Mouse (Mus musculus): ENCODE data around the gene Cd247. TPM values are rescaled to one million over a fixed set of nuclear protein-coding genes. Genes with fewer than 3 reads are reported as not detected.

Cd247 gene
- total RNA-seq, 2 experiments from 2014 or later: 0.68 TPM; not detected in 1

DNA sequence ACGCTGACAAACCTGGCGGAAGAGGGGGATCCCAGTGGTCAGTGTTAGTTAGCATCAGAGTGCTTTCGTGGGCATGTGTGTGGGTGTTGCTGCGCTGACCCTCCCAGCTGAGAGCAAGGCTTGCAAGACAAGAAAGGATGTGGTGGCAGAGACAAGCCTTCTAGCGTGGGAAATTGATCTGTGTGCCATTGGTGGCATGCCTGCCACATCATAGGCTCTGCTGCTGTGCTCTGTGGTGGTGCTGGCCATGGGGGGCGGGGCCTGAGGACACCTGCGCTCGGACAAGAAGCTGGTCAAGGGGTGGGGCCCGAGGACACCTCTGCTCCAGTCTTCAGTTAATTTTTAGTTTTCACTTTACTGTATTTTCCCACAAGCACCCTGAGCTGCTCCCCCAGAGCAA is 27.9 kb downstream of the Cd247 start:
- no peak for ATAC-seq (replicated peaks; ENCODE audit: low FRiP score, poor library complexity, severe bottlenecking)

DNA sequence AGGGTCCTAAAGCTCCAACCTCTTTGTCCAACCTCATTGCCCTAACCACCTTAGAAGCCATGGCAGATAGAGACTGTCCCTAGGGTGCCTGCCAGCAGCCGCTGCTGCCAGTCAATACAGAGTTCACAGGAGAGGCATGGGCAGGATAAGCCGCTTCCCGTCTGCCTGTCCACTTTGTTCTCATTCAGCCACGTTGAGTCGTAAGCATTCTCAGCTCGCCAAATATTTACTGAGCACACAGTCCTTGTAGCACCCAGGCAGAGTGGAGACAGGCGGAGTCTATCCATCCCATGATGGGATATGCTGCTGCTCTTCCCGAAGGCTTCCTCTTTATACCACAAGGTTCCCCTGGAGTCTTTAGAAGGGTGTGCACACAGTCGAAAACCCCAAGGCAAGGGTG is 28.8 kb downstream of the Cd247 start:
- ATAC-seq (replicated peaks; ENCODE audit: low FRiP score, poor library complexity, severe bottlenecking): 0 out of 2 replicates have a peak, but pooled peaks have one; percentile 9

GRCm38 (mm10) chr1:165818145-165818860 is 29.8 kb downstream of the Cd247 start:
- ATAC-seq (replicated peaks; ENCODE audit: low FRiP score, poor library complexity, severe bottlenecking): peak; percentile 94

DNA sequence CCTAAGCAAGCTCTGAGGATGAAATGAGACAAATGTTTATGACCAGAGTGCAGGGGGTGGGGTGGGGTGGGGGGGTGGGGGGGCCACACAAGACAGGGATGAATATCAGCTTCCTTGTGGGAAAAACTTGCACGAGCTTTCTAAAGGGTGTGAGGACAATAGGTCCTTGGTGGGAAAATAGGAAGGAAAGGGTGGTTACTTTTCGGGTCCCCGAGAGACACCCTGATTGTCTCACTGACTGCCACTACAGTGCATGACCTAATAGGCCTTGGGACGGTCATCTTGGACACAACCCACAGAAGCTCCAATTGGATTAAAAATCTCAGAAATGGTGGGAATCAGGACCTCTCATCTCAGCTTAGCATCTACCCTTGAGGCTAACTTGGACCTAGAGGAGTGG is 30.7 kb downstream of the Cd247 start:
- ATAC-seq (replicated peaks; ENCODE audit: low FRiP score, poor library complexity, severe bottlenecking): no peak

DNA sequence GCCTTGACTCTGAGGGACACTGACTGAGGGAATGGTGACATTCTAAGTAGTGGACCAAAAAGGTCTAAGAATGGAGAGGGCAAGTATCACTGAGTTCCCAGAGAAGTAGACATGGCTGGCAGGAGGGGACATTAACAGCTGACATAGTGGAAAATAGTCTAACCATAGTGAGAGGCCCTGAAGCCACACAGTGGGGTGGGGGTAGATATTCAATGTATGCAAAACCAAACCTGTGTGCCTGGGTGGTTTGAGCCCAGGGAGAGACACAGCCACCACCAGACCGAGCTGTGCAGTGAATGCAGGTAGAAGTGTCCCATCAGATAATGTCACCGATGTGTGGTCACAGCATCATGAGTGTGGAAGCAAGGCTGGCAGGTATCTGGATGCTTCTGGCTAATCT is 33.5 kb downstream of the Cd247 start:
- no peak for ATAC-seq (replicated peaks; ENCODE audit: low FRiP score, poor library complexity, severe bottlenecking)

GRCm38 (mm10) chr1:165828173-165828572 is 39.7 kb downstream of the Cd247 start:
- ATAC-seq (replicated peaks; ENCODE audit: low FRiP score, poor library complexity, severe bottlenecking): no peak

GRCm38 (mm10) chr1:165828615-165829014 is 40.1 kb downstream of the Cd247 start:
- ATAC-seq (replicated peaks; ENCODE audit: low FRiP score, poor library complexity, severe bottlenecking): no peak

- no peak for ATAC-seq (replicated peaks; ENCODE audit: low FRiP score, poor library complexity, severe bottlenecking)
Measured at GRCm38 (mm10) chr1:165829890-165830289, 41.4 kb downstream of the Cd247 start.

DNA sequence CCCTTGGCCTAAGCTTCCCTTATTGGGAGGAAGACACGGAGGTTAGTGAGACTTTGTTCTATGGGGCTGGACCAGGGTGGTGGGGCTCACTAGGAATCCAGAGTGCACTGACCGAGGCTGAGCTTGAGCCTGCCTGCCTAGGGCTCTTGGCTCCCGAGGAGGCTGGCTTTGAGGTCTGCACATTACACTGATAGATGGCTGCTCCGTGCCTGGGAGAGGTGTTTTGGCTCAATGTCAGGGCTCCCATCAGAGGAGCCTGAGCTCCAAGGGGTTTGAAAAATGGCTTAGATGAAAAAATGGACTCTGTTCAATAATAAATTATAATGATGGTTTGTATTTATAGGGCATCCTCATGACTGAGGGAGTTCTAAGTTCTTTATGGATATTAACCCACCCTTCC is 44.8 kb downstream of the Cd247 start:
- ATAC-seq (replicated peaks; ENCODE audit: low FRiP score, poor library complexity, severe bottlenecking): no peak

DNA sequence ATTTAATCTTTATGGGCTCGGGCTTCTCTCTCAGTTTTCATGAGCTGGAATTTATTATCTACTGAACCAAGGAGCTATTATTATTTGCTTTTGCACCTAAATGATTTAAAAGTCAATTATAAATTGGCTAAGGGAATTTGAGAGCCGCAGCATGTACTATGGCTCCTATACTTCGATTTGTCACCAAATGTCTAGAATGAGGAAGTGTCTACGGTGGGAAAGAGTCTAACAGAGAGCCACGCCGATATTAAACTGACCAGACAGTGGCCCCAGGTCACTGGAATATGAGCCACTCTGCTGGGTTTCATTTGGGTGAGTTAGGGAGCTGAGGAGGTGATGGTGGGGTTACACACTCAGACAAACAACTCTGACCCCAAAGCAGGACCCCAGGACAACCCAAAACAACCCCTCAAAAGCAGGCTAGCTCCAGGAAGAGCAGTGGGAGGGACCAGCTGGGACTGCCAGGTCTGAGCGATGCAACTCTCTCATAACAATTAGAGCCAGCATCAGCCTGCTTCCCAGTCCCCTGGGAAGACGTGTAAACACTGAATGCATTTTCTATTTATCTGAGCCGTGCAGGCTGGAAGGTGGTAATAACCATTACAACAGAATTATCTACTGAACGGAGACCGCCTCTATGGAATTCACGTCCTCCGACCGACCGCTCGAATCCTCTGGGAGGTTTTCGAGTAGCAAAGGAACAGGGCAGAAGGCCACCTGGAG is 45.6 kb downstream of the Cd247 start:
- no peak for ATAC-seq (replicated peaks; ENCODE audit: low FRiP score, poor library complexity, severe bottlenecking)

- no peak for ATAC-seq (replicated peaks; ENCODE audit: low FRiP score, poor library complexity, severe bottlenecking)
Measured at GRCm38 (mm10) chr1:165834633-165834975, 46.1 kb downstream of the Cd247 start.

DNA sequence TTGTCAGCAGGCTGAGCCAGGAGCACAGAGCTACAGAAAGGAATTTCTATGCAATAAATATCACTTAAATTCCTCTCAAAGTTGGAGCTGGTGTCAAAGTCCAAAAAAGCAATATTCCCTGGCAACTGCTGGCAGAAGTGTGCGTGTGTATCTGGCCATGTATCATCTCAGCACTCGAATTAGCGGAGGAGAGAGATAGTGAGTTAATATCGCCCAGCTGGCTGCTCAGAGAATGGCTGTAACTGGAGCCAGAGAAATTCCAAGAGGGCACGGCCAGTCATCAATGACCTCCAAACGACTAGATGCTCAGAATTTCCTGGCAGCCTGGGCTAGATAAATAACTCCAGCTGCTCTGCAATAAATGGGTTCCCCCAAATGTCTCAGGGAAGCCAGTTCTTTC is 48.0 kb downstream of the Cd247 start:
- no peak for ATAC-seq (replicated peaks; ENCODE audit: low FRiP score, poor library complexity, severe bottlenecking)

DNA sequence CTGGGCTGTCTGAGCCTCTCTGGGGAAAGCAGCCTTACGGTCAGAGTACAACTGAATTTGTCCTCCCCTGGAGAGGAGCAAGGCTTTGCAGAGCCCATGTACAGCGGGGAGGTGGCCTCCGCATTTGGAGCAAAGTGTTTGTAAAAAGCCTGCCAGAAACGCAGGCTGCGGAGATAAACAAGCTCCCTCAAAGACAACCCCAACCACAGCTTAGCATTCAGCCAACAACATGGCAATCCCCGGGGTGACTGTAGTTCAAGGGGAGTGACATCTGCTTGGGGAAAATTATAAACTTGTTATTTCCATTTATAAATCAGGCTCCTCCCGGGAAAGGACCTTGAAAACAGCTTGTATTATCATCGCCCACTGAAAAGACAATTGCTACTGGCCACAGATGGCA is 49.1 kb downstream of the Cd247 start:
- no peak for ATAC-seq (replicated peaks; ENCODE audit: low FRiP score, poor library complexity, severe bottlenecking)

DNA sequence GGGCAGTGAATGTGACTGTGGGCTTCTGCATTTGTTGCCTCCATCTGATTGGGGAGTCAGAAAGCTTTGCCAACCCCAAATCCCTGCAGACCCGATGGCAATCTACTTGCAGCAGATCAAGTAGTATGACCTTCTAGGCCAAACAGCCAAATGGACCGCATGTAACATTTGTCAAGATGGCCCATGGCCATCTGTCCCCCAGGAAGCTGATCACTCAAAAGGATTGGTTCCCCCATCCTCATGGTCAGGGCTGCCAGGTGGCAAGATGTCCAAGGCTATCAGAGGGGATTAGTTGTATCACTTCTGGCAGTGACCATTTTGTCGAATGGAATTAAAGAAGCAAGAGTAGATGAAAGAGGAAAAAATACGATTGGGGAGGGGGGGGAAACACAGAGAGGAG is 50.7 kb downstream of the Cd247 start:
- ATAC-seq (replicated peaks; ENCODE audit: low FRiP score, poor library complexity, severe bottlenecking): no peak

DNA sequence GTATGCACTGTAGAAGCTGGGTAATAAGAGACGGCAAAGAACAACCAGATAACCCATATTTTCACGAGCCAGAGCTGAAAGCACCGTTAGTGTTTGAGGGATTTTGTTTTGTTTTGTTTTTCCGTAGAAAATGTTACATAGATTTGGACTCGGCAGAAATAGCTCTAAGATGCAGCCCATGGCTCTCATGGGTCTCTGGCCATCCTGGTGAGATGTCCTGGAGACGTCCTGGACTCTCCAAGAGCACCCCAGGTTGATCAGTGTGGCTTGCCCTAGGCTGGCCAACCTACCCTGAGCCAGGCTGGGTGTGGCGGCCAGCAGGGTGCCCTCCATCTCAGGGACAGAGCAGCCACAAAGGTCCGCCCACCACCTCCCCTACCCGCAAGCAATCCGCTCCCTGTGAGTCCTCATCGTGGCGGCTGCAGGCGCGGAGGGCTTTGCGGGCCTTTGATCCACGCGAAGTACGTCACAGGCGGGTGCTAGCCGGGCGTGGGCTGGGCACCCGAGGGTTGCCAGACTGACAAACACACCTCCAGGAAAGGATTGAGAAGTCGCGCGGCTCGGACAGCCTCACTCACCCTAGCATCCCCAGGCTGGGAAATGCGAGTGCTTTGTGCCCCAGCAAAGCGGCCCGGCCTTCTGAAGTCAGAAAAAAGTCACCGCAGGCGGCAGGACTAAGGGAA is 52.2 kb downstream of the Cd247 start:
- peak; percentile 40; the same call in 1 of the 2 replicates for ATAC-seq (replicated peaks; ENCODE audit: low FRiP score, poor library complexity, severe bottlenecking)

- ATAC-seq (replicated peaks; ENCODE audit: low FRiP score, poor library complexity, severe bottlenecking): no peak
Measured at GRCm38 (mm10) chr1:165842170-165842569, 53.7 kb downstream of the Cd247 start.

DNA sequence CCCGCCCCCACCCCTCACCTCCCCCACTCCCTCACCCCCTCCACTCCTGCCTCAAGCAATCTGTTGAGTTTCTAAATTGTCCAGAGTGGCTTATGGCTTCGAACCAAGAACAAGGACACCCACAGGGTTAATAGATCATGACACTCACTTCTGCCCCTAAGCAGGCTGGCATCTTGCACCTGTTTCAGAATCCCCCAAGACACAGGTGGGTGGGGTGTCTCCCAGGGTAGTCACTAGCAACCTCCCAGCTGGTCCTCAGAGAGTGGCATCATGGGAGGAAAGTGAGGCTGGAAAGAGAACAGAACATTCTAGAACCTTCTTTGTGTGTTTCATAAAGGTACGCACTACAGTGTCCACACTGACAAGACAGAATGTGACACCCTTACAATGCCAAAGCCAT is 55.1 kb downstream of the Cd247 start:
- ATAC-seq (replicated peaks; ENCODE audit: low FRiP score, poor library complexity, severe bottlenecking): no peak

GRCm38 (mm10) chr1:165844466-165844951 is 56.0 kb downstream of the Cd247 start:
- no peak for ATAC-seq (replicated peaks; ENCODE audit: low FRiP score, poor library complexity, severe bottlenecking)

DNA sequence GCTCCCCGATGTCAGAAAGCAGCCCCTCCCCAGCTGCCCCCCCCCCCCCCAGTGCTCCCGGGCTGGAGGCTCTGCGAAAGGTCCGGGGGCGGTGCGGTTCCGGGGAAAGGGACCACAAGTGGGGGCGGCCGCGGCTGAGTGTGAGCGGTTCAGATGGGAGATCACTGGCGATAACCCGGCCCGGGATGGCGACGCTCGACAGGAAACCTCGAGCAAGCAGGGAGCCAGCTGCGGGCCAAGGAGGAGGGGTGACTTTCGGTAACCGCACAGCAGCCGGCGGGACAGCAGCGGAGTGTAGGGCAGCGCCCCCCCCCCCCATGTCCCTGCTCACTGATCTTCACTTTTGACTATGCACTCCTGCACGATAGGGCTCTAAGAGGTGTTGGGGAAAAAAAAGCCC is 56.5 kb downstream of the Cd247 start:
- no peak for ATAC-seq (replicated peaks; ENCODE audit: low FRiP score, poor library complexity, severe bottlenecking)

DNA sequence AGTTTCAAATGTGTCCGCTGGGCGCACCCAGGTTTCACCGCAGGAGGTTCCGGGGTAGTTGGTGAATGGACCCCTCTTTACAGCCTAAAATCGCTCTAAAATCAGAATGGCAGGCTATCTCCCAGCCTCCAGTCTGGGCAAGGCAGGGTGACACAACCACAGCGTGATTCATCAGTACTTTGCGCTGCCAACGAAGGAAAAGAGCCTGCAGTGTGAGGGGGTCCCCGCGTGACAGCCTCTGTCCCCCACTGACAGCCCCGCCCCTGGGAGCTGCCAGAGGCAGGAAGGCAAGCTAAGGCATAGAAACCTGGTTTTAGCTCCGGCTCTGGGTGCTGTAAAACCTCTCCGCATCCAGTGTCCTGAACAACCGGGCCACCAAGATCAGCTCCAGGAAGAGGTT is 56.9 kb downstream of the Cd247 start:
- ATAC-seq (replicated peaks; ENCODE audit: low FRiP score, poor library complexity, severe bottlenecking): no peak

DNA sequence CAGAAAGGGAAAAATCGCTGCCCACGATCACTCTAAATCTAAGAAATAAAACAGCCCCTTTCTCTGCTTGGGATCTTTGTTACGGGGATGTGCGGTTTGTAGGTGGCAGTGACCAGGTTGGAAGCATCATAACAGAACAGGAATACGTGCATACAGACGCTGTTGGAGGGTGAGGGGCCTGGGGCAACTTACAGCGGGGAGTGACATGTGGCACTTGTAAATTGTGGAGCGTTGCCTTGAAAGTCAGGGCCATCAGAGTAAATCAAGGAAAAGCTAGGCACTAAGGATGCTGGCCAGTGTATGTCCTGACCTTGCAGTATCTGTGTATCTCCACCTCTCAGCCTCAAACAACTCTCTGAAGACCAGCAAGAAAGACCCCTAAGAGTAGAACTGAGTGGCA is 59.9 kb downstream of the Cd247 start:
- ATAC-seq (replicated peaks; ENCODE audit: low FRiP score, poor library complexity, severe bottlenecking): no peak

Data from erythroblast, adult 5-6 weeks (primary cell).